Mouse (Mus musculus) testis, postnatal 14 days (tissue): Measurements from ENCODE around the gene Ikzf2.

ENCODE experiments used
- DNase-seq: peaks from one replicate; pipeline ENCODE4 v3.0.0; 2021; ENCODE audit warnings: low spot score

The Ikzf2 gene

DNA sequence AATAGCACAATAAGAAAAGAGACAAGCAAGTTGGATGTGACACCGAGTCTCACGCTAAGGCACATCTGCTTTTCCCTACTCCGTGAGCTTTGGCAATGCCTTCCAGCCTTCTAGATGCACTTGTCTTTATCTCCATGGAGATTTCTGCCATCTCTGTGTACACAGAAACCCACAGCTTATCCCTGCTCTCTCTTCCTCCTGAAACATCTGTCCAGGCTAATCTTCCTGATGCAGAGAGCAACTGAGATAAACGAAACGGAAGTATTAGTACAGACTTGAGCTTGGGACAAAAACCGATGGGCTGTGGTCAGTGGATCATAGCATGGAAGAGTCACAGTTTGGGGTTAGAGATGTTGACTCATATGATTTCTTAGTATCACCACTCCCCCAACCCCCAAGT is 179.5 kb downstream of the Ikzf2 start:
- no peak for DNase-seq

DNA sequence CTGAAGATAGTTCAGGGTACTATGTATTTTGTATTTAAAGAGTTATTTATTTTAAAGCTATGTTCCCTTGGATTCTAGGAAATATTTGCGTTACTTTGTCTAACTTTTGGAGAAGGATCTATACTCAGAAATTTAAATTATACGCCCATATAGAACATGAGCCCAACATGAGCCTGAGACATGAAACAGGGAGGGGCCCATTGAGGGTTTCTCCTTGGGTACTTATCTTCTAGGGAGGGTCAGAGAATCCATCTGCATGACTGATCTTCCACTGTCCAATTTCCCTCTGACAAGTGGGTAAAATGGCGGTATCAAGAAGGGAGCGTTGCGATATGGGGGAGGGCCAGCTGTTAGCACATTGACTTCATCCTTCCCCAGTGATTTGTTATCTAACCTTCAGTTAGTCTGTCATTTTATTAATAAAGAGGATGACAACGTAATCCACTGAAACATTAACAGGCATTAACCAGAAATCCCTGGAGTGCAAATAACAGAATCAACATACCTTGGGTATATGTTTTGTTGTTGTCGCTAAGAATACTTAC is 180.4 kb downstream of the Ikzf2 start:
- DNase-seq = no peak

DNA sequence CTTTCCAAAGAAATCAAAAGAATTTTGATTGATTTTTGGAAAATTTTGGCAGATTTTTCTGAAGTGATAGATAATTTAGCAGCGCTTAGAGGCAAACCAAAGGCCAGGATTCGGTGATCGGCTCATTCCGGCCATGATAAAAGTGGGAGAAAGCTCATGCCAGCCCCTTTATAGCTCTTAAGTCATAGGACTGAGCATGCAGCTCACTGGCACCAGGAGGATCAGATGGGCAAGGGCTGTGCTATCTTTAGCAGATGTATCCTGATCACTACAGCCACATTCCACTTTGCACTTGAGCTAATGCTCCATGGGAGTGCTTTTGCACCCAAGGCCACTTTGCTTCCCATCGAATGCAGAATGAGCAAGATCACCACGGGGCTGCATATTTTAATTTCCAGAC is 181.0 kb downstream of the Ikzf2 start:
- DNase-seq = no peak

DNA sequence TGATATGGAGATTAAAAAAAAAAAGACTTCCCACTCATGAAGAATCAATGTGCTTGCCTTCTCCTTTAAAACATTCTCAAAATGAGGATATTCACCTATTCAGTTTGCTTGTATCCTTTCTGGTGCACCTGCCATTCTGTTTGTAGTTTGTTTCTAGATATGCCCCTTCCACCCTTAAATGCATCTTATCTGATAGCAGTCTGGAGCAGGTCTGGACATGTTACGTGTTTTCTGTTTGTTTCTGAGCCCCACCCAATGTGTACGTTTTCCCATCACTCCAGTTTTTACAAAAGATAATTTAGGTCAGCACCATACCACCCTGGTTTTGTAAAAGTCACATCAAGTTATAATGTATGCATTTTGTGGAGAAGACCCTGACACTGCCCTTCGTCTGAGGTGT is 186.7 kb downstream of the Ikzf2 start:
- DNase-seq = no peak

DNA sequence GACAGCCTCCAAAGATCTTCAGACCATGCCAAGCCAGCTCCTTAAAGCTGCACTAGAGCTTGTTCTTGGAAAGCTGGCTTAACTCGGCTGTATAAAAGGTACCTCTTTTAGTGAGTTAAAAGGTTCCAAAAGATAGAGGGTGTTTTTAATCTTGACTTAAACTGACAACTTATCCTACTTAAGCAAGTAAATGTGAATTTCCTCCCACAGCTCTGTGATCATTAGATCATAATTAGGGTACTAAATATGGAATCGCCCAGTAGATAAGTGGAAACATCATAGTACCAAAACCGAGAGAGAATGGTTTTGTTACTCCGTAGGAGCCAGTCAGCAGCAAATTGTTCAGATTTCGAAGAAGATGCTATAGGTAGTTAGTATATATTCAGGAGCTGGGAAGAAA is 187.4 kb downstream of the Ikzf2 start:
- no peak for DNase-seq

DNA sequence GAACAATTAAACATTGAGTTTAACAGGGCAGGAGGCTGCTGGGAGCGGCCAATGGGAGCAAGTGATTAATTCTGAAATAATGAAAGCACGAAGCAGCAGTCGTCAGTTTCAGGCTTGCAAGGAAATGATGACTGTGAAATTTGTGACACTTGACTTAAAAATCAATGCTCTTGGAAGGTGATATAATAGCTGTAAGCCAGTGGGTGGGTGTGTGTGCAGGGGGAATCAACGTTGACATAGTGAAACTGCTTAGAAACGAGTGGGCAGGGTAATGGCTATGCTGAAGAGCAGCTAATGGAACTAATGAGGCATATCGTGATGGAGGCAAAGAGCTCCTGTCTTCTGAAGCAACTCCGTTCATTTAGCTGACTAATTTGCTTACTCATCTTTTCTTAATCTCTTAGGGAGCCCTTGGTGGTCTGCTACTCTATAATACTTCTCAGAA is 188.2 kb downstream of the Ikzf2 start:
- DNase-seq = no peak

DNA sequence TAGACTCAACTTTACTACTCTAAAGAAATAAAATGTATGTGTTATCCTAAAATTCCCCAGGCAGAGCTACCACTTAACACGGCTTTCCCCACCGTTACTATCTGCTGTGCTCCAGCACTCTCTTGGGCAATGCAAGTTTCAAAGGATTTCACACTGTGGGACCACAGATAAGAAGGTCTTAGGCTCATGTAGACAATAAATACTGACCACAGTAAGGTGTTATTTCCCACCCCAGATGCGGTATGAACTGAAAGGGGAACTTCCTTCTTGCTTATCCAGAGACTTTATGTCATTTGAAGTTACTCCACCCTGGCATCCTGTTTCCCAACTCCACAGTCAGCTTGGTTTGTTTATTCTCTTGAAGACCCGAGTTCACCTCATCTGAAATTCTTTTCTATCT is 191.0 kb downstream of the Ikzf2 start:
- no peak for DNase-seq

DNA sequence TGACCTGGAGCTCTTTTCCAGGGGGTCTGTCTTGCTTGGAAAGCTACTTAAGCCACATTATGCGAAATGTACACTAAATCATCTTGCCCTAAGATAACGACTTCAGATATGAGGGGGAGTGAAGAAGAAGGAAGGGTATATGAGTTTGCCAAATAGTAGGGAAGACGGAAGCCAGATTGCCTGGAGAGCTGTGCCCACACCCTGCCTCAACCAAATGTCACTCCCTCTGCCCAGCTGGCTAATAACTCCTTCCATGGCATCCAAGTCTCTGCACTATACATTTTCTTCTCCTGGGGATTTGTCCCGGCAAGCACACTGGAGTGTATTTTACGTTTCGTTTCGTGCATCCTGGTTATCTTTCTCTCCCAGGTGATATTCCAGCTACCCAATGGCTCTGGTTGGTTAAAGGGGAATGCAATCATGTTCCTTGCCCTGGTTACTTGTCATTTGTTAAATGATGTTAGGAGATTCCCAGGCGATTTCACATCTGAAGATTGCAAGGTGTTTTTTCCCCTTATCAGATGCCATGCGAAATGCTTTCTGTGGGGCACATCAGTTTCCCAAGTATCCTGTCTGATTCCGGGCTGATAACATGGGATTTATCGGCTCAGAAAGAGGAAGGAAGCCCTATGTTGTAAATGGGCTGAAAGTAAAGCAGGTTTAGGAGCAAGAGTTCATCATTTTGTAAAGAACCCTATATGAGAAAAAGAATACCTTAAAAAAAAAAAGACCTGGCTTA is 193.6 kb downstream of the Ikzf2 start:
- no peak for DNase-seq

DNA sequence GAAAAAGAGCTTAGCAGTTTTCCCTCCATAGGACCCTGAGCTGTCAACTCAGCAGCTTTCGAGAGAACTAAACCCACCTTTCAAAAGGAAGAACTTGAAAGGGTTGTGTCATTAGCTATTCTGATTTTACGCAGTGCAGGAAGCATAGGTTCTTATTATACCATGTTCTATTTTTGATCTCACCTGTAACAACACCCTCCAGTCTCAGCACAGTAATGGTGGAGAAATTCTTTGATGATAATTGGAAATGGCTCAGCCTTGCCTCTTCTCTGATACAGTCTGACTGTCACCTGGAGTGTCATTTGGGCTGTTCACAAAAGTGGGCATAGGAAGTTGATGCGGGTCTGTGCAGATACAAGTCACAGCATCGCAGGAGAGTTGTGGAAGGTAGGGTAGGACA is 195.0 kb downstream of the Ikzf2 start:
- no peak for DNase-seq

DNA sequence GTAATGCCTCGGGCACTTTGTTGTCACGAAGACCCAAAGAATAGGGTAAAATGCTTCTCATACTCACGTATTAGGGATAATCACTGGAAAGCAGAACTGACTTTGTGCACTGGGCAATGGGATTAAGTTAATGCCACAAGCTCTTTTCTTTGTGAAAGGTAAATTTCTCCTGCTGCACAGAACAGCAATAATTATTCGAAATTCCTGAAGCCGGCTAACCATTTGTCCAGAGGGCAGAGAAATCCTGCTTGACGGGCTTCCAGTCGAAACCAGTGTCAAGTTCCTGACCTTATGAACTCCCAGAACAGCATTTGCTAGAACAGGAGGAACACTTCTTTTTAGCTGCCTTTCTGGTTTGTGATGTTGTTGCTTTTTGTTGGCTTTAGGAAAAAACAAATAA is 198.0 kb downstream of the Ikzf2 start:
- DNase-seq = no peak

DNA sequence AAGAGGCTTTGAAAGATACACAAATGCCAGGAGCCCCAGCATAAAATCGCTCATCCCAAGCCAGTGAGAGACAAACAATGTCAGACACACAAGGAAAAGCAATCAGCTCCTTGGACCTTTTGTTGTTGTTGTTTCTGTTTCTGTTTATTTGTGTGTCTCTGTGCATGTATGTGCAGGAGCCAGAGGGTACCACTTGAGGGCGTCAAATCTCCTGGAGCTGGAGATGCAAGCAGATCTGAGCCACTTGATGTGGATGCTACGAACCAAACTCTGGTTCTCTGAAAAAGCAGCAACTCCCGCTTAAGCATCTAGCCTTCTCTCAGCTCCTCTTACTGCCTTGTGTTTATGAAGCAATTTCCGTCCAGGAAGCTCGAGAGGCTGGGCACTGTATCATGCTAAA is 198.4 kb downstream of the Ikzf2 start:
- no peak for DNase-seq
